Mouse (Mus musculus): ENCODE measurements around the gene Secisbp2.

DNA sequence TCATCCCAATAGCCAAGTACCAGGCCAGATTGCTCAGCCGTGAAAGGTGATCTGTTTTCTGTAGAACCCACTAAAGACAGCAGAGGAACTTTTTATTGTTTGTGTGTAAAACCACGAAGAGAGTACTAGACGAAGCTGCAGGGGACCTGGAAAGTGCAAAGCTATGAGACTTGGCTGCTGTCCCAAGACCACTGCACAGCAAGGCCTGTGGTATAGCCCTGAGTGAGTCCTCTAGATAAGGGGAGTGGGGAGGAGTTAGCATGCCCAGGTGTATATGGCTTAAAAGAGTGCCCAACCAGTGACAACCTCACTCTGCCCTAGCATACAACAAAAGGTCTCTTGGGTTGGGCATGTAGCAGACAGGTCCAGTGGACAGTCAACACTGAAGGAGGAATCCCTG lies 37.2 kb downstream of the Secisbp2 start:
- TF ChIP-seq POLR2A (IDR thresholded peaks at IDR 0.05; ENCODE audit: low read depth, low read length) = no peak
- no peak for TF ChIP-seq CTCF (IDR thresholded peaks at IDR 0.05; ENCODE audit: extremely low read depth, insufficient read depth, insufficient read length, insufficient replicate concordance)
